Mouse (Mus musculus) c-Kit-positive CD71-positive TER-119-negative erythroid progenitor cells, embryonic 14.5 days (primary cell): Measurements from ENCODE around the gene Hist1h2be.

ENCODE experiments used
- DNase-seq: peaks from one replicate; pipeline ENCODE4 v3.0.0-alpha.2; 2013; ENCODE audit warnings: low read depth

Hist1h2be gene

DNA sequence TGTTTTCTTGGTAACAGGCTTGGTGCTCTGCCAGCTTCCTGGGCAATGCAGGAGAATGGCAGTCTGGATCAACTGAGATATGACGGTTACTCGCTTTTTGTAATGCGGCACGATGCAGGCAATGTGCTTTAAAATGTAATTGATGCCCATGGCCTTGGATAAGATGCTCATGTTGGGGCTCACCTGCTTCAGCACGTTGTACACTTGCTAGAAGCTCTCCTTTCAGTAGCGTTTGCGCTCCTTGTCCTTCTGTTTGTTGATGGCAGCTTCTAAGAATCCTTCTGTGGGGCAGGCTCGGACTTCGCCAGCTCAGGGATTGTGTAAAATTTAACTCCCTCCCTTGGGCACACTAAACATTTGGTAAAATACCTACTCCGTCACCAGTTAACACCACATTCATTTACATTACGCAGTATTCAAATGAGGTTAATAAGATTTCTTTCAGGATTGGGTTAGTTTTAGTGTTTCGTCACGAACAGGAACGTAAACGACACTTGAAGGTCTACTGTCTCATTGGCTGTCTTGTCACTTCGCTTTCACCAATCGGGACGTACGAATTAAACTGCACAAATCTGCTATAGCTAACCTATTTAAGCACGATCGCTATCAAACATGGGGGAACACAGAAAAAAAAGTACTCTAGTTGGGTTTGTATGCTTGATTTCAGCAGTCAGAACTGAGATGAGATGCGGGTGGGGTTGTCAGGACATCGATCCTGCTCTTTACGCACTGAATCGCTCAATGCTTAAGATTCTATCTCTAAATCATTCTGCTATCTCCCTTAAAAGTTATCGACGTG, at the start of gene Hist1h2be:
Gene Hist1h2be, minus strand, starts transcription at position 392 of the 799 bp plus-strand sequence.
- peak; percentile 93 for DNase-seq

DNA sequence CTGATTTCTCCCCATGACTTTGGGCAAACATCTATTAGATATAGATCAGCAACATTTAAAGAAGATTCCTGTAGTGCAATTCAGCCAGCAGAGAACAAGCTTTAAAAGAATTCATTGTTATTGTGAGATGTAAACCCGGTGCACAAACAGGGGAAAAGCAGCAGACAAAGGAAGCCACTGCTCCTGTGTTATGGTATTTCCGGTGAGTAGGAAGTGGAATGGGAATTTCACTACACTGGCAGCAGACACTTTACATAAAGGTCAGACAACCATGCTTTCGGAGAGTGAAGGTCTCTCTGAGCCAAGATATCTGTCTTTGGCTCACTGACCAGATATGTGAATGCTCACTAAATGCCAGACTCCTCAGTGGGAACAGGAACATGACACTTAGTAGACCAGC, 41.6 kb upstream of the Hist1h2be start:
- DNase-seq: no peak

DNA sequence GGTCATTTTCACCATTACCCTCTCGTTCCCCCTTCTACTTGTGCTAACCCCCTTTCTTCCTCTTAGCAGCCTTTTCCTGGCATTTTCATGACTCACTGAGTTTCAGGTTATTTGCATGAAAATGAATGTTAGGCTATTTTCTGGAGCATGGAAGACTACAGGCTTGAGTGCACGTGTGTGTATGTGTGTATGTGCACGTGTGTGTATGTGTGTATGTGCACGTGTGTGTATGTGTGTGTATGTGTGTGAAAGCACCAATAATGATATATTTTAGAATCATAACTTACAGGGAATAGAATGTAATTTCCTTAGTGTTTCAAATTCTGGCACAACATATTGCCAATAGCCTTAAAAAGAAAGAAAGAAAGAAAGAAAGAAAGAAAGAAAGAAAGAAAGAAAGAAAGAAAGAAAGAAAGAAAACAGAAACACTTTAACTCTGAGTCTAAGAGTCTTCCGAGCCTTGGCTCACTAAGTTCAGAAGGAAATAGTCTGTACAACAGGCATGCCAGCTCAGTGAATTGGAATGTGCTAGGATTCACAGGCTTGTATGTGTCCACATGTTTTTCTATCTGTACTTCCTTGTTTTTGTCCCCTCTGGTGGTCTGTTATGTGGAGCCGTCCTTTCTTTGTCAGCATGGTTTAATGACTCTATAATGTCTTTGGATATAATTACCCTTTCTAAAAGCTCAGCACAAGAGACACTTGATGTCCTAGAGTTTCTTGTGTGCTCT, 38.9 kb upstream of the Hist1h2be start:
- DNase-seq: no peak

DNA sequence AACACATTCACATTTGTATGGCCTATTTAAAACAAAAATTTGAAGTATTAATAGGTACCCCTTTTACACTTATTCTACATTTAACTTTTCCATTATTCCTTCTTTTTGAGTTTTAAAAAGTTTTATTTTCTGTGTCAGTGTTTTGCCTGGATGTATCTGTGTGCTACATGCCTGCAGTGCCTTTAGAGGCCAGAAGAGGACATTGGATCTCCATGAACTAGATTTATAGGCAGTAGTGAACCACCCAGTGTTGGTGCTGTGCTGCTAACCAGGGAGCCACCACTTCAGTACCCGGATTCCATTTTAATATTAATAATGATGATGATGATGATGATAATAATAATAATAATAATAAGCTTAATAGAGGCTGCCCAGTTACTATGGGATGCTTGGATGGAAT, 9.7 kb upstream of the Hist1h2be start:
- no peak for DNase-seq

DNA sequence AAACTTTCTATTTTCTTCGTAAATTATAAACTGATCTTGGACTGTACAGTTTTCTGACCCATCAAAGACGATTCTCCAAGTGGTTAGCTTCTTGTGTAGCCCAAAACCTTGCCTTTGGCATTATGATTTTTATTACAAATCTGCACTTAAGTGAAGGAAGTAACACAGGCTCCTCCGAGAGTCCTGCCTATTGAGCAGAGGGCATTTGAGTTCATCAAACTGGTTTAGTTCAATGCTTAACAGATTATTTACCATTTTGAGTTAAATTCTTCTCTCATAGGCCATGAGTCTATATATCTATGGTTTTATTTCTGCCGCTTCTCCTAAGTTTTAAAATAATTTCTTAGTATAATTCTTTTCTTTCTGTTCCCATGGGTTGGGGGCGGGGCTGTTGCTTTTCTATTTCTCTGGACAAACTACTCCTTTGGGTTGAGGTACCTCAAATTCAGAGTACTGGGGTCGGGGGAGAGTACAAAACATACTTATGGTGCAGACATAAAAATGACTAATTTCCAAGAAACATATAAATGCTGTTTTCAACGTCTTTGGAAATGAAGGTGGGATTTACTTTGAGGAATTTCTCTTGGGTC, 2.0 kb upstream of the Hist1h2be start:
- no peak for DNase-seq

DNA sequence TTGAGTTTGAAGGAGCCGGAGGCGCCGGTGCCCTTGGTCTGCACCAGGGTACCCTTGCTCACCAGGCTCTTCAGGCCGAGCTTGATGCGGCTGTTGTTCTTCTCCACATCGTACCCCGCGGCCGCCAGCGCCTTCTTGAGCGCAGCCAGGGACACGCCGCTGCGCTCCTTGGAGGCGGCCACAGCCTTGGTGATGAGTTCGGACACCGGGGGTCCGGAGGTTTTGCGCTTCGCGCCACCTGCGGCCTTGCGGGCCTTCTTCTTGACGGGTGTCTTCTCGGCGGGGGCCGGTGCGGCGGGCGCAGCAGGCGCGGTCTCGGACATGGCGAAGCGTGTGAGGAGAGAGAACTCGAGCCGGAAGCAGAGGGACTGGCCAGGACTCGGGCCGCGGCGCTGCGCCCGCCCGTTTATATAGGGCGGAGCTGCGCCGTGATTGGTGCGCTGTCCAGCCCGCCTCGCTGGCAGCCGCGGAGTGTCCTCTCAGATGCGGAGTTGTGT, 1.3 kb upstream of the Hist1h2be start, which contains the start of gene Hist1h1e:
Gene Hist1h1e, minus strand, starts transcription at position 384 of the 497 bp plus-strand sequence.
- peak; percentile 66 for DNase-seq

DNA sequence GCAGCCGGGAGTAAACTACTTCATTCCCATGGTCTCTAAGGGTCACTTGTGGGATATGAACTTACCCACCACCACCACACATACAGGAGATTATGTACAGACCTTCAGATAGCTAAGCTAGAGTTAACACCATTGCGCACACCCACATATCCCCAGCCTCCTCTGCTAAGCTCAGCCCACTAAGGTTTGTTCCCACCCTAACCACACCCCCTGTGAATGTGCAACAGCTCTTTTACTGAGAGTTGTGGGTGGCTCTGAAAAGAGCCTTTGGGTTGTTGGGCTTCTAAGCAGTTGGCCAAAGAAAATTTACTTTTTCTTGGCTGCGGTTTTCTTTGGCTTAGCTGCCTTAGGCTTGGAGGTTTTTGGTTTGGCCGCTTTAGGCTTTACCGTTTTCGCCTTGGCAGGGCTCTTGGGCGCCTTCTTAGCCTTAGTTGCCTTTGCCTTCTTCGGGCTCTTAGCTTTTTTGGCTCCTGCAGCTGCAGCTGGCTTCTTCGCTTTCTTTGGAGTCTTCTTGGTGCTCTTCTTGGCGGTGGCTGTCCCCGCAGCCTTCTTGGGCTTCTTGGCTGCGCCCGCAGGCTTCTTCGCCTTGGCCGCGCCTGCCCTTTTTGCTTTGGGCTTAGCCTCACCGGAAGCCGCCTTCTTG, 729 bp upstream of the Hist1h2be start:
- DNase-seq: peak; percentile 89

DNA sequence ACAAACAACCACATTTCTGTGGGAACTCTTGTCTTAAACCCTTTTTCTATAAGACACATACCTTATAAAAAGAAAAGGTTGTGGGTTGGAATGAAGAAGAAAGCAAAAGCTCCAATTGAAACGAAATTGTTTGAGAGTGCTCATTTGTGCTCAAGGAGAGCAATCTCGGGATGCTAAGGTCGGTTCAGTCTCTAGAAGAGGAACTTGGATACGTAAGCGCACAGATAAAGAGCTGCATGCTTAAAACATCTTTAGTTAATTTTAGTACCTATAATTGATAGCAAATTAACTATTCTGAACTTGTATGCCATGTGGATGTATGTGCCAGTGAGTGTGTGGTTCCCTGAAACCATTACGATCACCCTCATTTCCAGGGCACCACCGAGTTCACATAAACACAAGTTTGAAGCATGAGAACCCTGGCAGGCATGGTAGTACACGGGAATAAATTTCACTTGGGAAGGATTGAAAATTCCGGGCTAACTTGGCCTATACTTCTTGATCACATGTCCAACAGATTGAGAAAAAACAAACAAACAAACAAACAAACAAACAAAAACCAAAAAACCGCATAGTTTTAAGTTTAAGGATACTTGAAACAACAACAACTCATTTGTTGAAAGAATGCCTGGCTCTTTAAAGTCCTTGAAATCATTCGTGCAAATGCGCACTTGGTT, 730 bp downstream of the Hist1h2be start:
- DNase-seq: no peak

DNA sequence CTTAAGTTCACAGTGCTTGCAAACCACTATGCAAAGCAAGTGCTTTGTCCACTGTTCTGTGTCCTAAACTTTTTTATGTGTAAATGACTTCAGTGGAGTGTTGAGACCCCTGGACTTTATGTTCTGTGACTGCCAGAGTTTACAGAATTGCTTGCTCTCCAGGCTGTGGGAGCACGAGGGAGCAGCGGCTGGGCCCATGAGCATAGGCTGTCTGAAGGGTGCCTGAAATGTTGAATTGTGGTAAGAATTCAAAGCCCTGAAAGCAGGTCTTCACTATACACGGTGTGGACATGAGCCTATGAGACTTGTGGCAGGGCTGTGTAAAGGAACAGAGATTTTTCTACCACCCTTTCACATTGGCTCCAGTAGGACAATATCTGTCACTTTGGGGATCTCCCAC, 9.3 kb downstream of the Hist1h2be start:
- DNase-seq: no peak

DNA sequence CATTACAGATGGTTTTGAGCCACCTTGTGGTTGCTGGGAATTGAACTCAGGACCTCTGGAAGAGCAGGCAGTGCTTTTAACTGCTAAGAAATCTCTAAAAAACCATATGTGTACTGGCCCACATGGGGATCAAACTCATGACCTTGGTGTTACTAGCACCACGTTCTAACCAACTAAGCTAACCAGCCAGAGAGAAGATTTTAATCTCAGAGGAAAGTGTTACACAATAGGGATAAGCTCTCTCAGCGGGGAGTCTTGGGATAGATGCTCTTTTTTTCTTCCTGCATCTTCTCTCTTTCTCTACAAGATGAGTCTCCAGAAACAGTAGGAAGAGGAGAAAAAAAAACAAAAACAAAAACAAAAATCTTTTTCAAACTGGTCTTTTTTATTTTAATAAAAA, 10.5 kb downstream of the Hist1h2be start:
- DNase-seq: no peak

DNA sequence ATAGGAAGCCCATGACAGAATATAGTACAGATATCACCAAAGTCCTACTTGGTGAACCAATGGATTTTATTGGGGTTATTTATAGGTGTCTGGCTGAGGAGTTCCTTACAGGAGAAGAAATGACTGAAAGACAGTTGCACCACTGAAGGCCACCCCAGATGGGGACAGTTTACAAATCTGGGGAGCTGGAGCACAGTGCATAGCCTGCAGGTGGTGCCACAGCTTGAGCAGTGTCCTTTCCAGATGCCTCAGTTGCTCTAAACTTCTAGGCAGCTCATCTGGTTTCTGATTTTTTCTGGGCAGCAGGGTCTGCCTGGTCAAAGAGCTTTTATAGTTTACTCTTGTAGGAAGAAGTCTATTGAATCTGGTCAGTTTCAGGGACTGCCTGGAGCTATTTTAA, 11.1 kb downstream of the Hist1h2be start:
- DNase-seq: no peak

DNA sequence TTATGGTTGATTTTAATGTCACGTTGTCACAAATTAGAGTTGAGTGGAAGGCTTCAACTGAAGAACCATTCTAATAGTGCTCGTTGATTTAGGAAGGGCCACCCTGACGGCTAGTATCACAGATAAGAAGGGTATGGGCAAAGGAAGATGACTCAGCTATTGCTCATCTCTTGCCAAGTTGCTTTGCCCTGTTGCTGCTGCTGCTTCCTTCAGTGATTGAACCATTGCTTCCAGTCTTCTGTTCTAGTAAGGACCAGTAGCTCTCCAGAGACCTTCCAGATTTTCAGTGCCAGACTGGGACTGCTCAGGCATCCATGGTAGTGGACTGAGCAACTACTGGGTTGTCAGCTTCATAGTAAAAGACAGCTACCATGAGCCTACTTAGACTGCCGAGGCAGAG, 11.7 kb downstream of the Hist1h2be start:
- DNase-seq: no peak

DNA sequence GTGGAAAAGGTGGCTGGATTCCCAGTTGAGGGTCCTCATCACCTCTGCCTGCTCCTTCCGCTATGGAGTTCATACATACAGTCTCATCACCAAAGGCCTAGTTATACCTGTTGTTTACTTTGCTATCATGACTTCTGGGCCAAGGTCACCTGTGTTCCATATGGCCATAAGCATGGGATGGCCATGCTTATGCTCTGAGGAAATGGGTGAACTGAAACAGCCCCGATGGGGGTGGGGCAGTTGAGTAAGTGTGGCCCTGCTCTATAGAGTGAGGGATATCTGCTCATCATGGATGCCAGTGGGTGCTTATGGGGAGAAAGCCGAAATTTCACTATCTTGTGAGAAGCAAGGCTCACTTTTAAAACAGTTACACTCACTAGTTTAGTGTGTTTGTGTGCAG, 15.9 kb downstream of the Hist1h2be start:
- DNase-seq: no peak

DNA sequence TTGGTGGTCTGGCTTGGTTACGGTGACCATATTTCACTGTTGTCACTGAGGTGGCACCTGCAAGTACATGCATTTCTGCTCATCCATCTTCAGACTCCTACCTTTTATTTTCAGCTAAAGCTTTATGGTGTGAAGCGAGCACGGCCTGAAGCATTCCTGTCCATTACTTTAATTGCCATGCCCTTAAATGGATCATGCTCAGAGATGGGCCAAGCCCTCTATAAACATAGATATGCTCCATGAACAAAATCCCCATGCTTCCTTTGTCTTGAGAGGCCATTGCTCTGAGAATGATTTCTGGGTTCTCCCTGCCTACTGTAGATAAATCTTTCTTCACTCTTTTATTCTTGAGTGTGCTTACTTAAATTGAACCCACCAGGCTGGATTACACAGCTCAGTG, 16.5 kb downstream of the Hist1h2be start:
- no peak for DNase-seq

DNA sequence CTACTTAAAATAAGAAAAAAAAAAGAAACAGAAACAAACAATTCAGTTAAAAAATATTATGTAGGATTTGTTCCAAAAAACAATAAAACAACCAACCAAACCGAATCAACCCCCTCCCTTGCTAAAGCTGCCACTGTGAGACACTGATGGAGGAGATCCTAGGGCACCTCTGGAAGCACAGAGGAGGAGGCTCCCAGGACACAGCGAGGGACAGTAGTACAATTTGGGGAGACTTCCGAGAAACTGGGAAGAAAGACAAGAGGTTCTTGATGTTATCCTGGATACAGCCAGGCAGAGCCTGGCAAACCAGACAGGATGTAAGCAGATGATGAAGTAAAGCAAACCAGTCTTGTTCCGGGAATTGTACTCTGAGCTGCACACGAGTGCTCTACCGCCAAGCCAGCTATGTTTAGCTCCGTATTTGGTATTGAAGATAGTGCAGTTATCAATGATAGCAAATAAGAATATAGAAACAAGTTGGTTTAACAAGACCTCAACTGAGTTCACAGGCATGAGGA, 17.7 kb downstream of the Hist1h2be start:
- no peak for DNase-seq

DNA sequence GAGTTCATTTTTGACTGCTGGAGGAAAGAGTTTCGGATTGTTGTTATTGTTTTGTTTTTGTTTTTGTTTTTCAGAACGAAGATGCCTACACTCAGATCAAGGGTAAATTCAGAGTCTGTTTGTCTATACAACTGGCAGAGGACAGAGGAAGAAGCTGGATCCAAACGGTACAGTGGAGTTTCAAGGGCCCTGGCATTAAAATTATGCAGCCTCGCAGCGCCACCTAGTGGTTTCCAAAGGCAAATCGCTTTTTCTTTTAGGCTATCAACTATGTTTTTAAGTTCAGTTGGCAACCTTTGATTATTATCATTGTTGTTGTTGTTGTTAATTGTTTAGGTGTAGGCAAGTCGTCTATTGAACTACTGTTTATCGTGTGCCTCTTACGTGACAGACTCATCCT, 23.0 kb downstream of the Hist1h2be start:
- DNase-seq: no peak

DNA sequence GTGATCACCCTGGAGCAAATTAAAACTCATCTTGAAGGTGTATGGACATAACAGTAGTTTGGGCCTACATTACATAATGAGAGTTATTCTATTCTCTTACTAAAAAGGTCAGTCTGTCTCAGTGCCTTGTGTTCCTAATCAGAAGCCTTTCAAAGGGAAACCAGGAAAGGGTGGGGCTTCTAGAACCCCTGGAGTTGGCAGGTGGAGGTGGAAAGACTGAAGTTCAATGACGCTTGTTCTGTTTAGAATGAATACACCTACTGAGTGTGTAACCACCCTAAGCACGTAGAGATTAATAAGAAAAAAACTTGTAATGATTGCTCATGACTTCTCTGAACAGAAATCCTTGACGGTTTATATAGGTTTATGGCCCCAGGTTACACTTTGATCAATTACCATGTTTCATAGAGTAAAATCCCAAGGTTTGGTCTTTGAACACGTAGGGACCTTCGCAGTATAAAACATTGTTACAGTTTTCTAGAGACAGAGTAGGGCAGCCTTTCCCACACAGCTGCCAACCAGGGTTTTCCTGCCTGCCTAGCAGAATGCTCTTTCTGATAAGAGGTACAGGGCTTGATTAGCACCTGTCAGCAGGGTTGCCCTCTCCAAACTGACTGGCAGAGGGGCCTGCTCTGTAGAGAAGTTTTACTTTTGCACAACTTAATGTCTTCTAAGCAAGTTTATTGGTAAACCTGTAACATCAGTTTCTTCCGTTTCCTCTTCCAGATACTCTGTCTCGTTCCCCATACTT, 25.1 kb downstream of the Hist1h2be start:
- no peak for DNase-seq

DNA sequence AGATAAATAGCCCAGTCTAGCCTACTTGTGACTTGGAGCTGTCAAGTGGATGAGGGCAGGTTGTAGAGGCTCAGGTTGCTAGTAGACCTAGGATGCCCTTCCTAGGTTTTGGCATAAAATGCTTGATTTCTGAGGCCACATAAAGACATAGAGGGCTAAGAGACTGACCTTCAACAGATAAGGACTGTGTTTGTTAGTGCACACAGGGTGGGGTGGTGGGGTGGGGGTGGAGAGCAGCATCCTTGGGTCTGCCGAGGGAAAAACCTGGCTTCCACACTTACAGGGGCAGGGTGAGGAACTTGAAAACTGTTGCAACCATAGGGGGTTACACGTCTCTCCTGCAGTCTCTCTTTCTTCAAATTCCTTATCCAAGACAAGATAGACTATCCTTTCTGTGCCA, 25.7 kb downstream of the Hist1h2be start:
- DNase-seq: no peak

DNA sequence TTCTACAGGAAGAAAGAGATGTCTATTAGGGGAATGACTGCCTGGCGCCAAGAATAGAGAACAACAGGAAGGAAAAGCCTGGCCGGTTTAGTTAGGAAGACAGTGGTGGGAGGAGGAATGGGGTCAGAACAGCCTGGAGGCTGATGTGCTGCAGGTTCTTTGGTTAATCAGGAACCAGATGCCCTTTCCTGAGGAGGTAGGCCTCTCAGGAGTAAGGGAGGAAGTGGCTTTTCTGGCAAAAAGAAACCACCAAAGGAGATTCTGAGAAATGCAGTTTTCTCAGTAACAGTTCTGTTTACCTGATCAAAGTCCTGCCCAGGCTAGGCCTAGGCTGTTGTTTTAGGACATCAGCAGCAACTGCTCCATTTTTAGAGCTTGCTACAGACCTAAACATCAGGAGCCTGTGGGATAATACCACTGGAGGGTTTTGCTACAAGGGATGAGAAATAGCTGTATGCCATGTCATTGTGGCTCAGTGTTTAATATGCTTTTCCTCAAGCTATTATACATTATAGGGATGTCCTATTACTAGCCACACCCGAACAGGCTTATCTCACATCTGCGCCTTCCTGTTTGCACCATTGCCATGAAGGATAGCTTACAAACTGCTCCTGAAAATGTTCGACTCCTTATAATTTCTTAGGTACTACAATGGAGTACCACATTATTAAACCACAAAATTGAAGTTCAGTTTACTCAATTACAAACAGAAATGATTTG, 27.7 kb downstream of the Hist1h2be start:
- DNase-seq: no peak

DNA sequence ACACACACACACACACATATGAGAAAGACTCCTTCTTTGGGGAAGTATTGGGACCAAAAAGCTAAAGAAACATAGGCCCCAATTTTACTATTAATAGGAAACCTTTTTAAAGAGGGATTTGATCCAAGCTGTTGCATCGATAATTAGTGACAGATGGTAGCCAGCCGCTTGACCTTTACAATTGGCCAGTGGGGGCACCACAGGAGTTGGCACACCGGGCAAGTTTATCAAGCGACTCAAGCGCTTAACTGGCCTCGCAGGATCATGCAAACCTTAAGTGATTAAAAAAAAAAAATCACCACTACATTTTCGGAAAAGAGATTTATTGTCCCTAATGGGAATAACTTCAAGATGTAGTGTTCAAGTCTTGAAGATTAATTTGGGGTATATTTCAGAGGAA, 28.3 kb downstream of the Hist1h2be start:
- no peak for DNase-seq
